Mouse (Mus musculus) kidney, postnatal 36 days (tissue): Measurements from ENCODE around the gene Pacsin1.

Source experiments
- DNase-seq, 2 experiments: peaks; one replicate each; pipeline ENCODE4 v3.0.0; 2021 to 2022; ENCODE audit warnings: mixed read lengths in 2 of 2

Pacsin1 gene

DNA sequence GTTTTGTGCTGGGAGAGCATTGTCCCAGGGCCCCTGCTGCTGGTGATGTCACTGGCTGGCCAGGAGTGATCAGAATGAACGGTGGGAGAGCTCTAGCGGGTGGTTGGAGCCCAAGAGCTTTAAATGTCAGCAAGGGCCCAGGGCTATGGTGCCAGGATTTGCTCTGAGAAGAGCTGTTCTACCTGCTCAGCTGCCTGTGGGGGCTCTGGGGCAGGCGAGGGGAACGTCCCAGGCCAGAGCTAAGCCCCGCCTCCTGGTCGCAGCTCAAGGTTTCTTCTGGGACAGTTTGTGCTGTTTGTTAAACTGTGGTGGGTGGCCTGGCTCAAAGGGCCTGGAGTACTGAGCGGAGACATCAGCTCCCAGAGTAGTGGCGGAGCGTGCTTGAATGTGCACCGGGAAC is 70.1 kb downstream of the Pacsin1 start:
- DNase-seq, result no peak

DNA sequence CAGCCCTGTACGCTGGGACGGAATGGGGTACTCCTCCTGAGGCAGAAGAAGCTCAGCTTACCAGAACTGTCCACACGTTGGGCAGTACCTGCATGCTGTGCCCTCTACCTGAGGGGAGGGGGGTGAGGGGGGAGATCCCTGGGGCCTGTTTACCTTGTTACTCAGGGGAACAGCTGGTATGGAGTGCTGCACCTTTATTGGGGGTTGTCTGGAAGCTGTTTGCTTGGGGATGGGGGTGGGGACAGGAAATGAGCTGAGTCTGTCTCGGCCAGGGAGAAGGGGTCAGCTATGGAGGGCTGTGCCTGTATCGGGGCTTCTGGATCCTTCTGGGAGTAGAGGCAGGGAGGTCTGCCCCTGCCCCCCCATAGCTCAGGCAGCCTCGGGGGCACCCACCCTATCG is 71.2 kb downstream of the Pacsin1 start:
- no peak for DNase-seq

DNA sequence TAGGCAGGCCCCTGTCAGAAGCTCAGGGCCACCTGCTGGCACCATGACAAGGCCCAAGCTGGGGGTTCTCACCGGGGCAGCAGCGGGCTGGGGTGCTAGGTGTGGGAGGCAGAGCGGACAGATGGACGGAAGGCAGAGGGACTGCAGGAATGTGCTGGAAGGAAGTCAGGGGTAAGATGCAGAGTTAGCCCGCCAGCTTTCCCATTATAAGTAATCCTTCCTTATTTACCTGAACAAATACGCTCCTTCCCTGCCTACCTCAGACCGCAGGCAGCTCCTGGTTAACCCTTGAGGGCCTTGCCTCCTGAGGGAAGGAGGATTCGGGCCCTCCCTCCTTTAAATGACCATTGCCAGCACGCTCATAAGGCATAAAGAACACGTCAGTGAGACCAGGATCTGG is 73.5 kb downstream of the Pacsin1 start, which contains the start of gene Spdef:
Gene Spdef (minus strand): TSS at position 186 of the 400 bp plus-strand sequence.
- DNase-seq, result no peak

DNA sequence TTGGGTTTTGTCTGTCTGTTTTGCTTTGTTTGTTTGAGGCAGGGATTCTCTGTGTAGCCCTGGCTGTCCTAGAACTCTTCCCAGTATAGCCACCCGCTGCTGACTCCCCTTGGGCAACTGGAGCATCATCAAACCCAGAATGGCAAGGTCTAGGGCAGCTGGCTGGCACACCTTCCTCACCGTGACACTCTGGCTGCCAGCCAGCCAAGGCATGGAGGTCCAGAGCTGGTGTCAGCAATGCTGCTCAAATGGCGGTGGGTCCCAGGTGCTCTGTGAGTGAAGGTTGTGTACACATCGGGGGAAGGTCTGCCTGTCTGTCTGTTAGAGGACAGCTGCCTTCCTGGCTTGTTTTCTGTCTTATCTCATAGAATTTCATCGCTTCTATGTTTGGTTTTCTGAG is 76.8 kb downstream of the Pacsin1 start:
- peak in 1 of 2 experiments; percentile 27 for DNase-seq

DNA sequence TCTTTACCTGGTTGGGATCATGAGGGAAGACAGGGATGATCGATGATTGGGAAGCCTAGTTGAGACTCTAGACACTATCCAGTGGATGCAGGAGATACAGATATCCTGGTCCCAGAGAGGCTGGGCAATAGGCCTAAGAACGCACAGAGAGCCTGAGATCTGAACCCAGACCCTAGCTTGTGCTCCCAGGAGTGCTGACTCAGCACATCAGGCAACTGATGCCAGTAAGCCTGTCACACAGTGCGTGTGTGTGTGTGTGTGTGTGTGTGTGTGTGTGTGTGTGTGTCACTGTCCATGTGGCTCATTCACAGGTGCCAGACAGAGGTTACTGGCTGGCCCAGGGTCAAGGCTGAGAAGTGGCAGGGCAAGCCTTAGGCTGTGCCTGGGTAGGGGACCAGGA is 77.4 kb downstream of the Pacsin1 start:
- DNase-seq, result no peak

DNA sequence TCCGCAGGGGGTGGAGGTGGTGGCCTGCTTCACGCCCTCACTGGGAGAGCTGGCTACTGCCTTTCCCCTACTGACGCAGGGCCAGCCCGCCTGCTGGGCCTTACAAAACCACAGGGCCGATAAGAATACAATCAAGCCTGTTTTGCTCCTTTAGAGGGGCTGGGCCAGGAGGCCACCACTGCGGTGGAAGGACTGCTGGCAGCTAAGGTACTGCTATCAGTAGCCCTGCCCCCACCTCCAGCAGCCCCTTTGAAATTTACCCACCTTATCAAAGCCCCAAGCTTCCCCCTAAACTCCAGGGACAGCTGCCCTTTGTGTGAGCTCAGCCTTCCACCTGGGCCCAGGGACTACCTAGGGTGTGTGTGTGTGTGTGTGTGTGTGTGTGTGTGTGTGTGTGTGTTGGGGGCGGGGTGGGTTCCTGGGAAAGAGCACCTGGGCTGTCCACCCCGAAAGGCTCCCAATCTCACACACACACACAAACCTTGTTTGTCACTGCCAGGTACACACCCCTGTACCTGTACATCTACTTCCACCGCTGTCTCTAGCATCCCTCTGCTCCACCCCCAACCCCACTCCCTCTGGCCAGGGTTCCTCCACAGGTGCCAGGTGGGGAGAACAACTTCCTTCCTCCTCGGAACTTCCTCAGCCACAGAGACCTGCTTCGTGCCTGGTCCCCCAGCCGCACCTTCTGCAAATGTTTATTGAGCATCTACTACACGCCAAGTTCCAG is 79.2 kb downstream of the Pacsin1 start:
- DNase-seq, result no peak

DNA sequence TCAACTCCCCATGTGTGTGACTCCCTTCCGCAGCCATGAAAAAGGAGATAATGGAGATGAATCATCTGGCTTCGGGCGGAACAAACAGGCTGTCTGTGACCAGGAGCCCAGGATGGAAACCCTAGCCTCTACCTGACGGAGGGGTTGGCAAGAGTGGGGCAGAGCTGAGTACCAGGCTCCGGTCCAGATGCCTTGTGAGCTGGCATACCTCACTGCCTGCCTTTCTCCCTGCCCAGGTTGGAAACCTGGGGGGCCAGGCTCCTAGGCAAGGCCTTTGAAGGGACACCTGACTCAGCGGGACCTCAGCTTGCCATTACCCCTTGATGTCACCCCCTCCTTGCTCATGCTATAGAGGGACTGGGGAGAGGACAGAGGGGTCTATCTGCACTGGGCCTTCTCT is 85.7 kb downstream of the Pacsin1 start:
- DNase-seq, result no peak

DNA sequence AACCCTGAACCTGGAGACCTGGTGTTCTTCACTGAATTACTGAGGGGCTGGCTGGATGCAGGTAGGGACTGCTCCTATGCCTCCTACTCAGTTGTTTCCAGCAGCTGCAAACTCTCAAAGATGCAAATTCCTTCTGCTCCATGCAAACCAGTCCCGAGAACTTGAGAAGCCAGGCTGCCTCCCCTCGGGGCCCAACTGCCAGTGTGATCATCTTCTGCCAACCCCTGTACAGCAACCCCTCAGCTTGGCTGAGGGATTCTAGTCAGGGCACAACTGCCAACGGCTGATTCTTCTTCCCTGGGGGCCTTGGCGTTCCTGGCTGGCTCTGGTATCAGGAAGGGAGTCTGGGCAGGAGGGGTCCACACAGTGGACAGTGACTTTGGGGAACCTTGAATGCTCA is 91.1 kb downstream of the Pacsin1 start:
- no peak for DNase-seq

DNA sequence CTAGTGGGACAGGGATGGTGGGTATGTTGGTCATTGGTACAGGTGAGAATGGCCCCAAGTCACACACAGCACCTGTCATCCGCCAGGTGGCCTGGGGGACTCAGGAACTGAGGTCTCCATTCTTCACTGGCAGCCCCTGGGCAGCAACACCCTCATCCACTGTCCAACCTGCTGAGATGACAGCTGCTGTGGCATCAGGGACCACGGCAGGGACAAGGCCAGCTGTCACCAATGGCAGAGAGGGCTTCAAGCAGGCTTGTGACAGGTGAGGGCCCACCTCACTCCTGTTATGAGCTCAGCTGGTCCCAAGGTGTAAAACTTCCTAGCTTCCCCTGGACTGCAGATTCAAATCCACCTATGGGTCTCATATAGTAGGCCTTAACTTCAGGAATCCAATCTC is 92.8 kb downstream of the Pacsin1 start:
- no peak for DNase-seq

DNA sequence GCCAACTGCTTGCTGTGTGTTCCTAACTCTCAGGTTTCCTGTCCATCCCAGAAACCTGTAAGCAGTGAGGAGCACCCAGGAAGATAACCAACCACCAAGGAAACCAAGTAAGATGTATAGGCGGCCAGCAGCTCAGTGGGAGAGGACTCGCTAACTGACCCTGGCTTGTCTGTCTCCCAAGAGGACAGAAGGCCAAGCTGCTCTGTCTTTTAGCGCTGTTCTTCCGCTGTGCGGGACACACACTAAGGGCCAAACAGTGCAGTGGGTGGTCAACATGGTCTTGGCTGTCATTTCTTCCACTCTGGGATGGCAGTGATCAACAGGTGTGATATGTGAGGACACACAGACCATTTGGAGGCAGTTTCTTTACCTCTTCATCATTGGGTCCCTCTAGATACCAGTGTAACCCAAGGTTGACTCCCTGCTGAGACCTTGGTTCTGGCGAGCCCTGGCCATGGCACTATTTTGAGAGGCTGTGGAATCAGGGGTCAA is 95.2 kb downstream of the Pacsin1 start:
- no peak for DNase-seq

DNA sequence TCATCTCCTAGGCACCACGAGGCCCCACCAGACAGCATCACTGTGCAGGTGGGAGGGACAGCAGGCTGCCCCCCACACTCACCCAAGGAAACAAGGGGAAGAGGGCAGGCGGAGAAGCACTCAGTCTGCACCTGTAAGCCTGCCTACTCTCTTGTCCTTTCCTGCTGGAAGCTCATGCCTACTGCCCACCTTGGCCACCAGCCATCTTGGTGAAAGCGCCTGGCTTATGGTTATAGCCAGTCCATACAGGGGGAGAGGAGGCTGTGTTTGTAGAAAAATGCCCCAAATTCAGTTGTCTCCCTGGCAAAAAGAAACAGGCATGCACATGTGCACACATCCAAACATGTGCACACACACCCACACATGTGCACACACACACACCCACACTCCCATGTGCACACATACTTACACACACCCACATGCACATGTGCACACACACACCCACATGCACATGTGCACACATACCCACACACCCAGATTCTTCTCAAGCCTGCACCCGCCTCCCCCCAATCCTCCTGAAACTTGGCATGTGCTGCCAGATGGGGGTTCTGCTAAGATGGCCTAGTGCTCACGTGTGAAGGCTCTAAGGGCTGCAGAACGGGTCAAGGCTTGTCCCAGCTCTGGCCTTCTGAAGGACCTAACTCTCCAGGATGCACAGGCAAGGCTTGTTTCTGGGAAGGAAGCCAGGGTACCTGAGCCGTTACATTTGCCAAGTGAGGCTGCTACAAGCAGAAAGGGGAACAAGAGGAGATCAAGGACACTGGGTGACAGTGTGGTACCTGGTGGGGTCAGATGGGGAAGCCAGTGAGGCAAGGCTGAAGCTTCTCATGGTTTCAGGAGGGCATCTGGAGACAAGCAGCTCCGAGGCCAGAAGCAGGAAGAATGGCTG is 96.2 kb downstream of the Pacsin1 start:
- no peak for DNase-seq

DNA sequence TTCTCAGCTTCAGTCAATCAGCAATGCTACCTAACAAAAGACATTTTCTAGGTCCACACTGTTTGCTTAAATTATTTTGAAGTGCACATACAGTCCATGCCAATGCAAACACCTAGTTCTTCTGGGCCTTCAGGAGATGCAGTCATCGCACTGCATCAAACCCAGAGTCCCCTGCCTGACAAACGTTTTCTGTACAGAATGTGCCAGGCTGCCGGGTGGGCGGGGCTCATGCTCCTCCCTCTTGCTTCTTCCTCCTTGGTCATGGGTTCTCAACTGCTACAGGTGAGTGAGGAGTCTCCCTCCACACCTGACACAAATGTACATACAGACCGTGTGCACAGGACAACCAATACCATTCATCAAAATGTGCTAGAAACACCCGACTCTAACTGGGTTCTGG is 104.9 kb downstream of the Pacsin1 start:
- no peak for DNase-seq
